Mouse (Mus musculus): ENCODE measurements around the gene Tango6. TPM values are rescaled to one million over a fixed set of nuclear protein-coding genes. Genes with fewer than 3 reads are reported as not detected.

Tango6 gene
- polyA plus RNA-seq, 1 experiment from 2014 or later, result 15.0 TPM

DNA sequence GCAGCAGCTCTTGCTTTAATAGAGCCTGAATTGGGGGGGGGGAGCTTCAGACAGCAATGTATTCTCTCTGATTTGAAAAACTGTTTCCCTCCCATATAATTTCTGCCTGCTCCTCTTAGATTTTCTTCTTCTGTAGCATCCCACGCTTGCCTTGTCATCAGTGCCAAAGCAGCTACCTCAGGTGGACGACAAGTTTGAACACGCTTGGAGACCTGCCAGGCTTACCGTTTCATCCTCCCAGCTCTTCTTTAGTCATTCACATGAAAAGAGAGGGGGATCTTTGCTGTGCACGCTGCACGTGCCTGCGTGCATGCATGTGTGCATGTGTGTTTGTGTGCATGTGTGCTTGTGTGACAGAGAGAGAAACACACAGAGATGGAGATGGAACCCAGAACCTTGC is 127.5 kb downstream of the Tango6 start:
- WGBS, result 93% methylated on average over 7 of the region's 7 CpGs
- Histone ChIP-seq H3K36me3 (replicated peaks) (peaks cover 32% of the 10 kb centered on the region), H3K27me3 (ENCODE audit: poor library complexity, severe bottlenecking) (no peaks in the 10 kb centered on the region), H3K9me3 (peaks cover 4% of the 10 kb centered on the region; the same call in 1 of the 2 replicates), H3K4me3 (no peak overlapping the region), H3K4me1 (peaks cover 10% of the 10 kb centered on the region), H3K27ac (no peak overlapping the region)
- no peak for DNase-seq (ENCODE audit: extremely low spot score, low spot score)

DNA sequence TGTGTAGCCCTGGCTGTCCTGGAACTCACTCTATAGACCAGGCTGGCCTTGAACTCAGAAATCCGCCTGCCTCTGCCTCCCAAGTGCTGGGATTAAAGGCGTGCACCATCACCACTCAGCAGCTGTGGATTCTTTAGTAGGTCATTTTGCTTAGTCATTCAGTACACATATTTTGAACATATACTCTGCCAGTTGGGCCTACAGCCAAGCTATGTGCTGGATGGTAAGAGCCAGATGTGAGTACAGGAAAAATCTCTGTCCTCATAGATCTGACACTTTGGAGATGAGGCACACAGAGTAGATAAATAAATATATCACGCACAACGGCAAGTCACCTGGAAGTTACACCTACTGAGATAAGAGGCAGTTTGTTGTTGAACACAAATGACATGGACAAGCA is 129.7 kb downstream of the Tango6 start:
- peaks cover 22% of the 10 kb centered on the region for H3K36me3 ChIP-seq (replicated peaks)
- no peak overlapping the region for H3K27ac ChIP-seq
- H3K4me3 ChIP-seq, result no peak overlapping the region
- no peaks in the 10 kb centered on the region for H3K27me3 ChIP-seq (ENCODE audit: poor library complexity, severe bottlenecking)
- DNase-seq (ENCODE audit: extremely low spot score, low spot score), result no peak
- 96% methylated on average over 4 of the region's 4 CpGs for WGBS
- H3K4me1 ChIP-seq, result peaks cover 20% of the 10 kb centered on the region
- H3K9me3 ChIP-seq, result no peaks in the 10 kb centered on the region

DNA sequence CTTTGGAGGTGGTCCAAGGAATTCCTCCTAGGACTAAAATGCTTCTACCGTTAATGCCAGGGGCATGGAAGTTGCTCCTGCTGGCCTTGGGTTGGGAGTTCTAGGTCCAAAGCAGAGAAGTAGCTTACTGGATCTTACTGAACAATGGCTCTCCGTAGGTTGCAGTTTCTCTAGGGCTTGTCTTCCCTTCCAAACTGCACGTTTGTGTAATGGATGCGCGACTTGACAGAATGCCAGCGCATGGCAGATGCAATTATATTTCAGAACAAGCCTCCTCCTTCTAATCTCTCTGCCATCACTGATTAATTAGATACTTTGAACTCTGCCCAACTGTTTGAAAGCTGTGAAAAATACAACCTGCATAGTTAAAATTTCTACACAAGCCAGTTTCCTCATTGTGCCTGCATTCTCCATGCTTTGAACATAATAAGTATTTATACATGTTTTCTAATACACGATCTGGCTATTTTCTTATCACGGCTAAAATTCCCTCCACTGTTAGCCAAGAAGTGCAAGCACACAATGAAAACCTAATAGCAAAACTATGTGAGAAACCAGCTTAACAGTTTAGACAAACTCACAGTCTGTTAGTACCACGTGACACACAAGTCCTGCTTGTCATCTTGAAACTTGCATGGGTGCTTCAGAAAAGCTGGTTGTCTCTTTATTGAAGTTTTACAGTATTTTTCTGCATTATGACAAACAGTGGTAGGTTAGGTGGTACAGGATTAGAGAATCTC is 133.7 kb downstream of the Tango6 start:
- H3K27me3 ChIP-seq (ENCODE audit: poor library complexity, severe bottlenecking), result no peaks in the 10 kb centered on the region
- H3K27ac ChIP-seq, result no peak overlapping the region
- 88% methylated on average over 9 of the region's 9 CpGs for WGBS
- H3K4me1 ChIP-seq, result peaks cover 17% of the 10 kb centered on the region
- no peak overlapping the region for H3K4me3 ChIP-seq
- H3K36me3 ChIP-seq (replicated peaks), result peaks cover 15% of the 10 kb centered on the region
- H3K9me3 ChIP-seq, result no peaks in the 10 kb centered on the region
- DNase-seq (ENCODE audit: extremely low spot score, low spot score), result no peak

DNA sequence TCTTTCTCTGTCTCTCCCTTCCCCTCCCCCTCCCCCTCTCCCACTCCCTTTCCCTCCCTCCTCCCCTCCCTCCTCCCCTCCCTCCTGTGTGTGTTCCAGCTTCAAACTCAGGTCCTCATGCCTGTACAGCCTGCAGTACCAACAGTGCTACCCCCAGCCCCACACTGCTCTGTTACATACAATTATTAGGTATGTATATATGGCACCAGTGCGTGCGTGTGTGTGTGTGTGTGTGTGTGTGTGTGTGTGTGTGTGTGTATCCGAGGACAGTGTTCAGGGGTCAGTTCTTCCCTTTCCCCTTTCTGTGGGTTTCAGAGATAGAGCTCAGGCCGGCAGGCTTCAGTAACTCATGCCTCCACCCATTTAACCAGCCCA is 134.3 kb downstream of the Tango6 start:
- DNase-seq (ENCODE audit: extremely low spot score, low spot score), result no peak
- 72% methylated on average over 4 of the region's 4 CpGs for WGBS
- peaks cover 17% of the 10 kb centered on the region for H3K4me1 ChIP-seq
- H3K4me3 ChIP-seq, result no peak overlapping the region
- no peaks in the 10 kb centered on the region for H3K27me3 ChIP-seq (ENCODE audit: poor library complexity, severe bottlenecking)
- peaks cover 15% of the 10 kb centered on the region for H3K36me3 ChIP-seq (replicated peaks)
- H3K27ac ChIP-seq, result peak overlapping the region; percentile 3; the same call in 1 of the 2 replicates
- no peaks in the 10 kb centered on the region for H3K9me3 ChIP-seq

DNA sequence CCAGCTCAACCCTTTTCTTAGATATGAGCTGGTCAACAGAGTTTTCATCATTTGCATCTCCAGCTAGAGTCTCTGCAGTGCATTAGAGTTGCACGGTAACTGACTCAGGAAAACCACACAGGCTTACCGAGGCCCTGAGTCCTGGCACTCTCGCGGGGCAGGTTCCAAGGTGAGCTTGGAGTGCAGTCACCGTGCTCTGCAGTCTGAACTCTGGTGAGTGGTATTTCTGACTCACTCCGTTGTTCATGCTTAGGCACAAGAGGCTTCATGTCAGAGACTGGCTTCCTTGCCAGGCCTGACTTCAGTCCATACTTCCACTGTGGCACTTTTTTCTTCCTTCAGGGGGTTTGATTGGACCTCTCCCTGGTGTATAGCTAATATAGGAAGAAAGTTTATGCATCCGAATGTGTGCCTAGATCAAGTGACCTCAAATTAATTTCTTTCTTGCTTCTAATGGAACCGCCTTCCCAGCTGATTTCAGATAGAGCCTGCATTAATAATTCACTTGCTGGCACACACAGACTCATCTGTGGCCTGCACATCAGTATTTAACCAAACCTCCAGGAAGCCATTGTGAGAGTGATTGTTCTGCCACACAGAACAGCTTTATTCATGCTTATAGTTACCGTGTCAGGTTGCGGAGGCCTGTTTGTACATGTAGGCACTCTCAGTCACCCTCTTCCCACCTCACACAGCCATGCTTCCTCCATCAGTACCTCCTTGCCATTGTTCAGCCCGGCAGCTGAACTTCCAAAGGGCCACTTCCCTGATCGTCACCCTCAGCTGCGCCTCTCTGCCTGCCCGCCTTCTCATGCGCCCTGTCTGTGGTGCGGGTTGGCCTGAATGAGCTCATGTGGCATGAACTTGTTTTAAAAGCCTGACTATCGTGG is 136.0 kb downstream of the Tango6 start:
- WGBS, result 92% methylated on average over 17 of the region's 17 CpGs
- no peak for DNase-seq (ENCODE audit: extremely low spot score, low spot score)
- Histone ChIP-seq H3K27ac (0 out of 2 replicates have a peak overlapping the region, but pooled peaks have one; percentile 58), H3K36me3 (replicated peaks) (peaks cover 17% of the 10 kb centered on the region), H3K4me3 (no peak overlapping the region), H3K27me3 (ENCODE audit: poor library complexity, severe bottlenecking) (no peaks in the 10 kb centered on the region), H3K9me3 (no peaks in the 10 kb centered on the region), H3K4me1 (peaks cover 17% of the 10 kb centered on the region)

DNA sequence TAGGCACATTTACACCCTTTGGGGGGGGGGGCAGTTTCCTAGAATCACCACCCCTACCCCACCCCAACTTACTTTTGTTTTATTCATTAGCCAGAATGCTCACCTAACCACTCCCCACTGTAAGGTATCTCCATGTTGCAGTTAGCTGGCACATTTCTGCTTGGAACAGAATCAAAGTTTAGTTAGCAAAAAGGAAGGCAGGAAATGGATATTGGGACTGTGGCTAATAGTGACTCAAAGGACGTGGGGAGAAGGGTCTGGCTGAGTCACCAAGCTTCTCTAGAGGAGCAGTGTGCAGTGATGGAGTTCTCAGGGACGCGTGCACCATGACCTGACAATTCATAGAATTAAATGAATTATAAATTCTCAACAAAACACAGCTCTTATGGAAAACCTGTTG is 136.7 kb downstream of the Tango6 start:
- Histone ChIP-seq H3K4me3 (no peak overlapping the region), H3K27ac (no peak overlapping the region), H3K36me3 (replicated peaks) (peaks cover 17% of the 10 kb centered on the region), H3K27me3 (ENCODE audit: poor library complexity, severe bottlenecking) (no peaks in the 10 kb centered on the region), H3K4me1 (peaks cover 17% of the 10 kb centered on the region), H3K9me3 (no peaks in the 10 kb centered on the region)
- no peak for DNase-seq (ENCODE audit: extremely low spot score, low spot score)
- WGBS, result 87% methylated on average over 3 of the region's 3 CpGs

DNA sequence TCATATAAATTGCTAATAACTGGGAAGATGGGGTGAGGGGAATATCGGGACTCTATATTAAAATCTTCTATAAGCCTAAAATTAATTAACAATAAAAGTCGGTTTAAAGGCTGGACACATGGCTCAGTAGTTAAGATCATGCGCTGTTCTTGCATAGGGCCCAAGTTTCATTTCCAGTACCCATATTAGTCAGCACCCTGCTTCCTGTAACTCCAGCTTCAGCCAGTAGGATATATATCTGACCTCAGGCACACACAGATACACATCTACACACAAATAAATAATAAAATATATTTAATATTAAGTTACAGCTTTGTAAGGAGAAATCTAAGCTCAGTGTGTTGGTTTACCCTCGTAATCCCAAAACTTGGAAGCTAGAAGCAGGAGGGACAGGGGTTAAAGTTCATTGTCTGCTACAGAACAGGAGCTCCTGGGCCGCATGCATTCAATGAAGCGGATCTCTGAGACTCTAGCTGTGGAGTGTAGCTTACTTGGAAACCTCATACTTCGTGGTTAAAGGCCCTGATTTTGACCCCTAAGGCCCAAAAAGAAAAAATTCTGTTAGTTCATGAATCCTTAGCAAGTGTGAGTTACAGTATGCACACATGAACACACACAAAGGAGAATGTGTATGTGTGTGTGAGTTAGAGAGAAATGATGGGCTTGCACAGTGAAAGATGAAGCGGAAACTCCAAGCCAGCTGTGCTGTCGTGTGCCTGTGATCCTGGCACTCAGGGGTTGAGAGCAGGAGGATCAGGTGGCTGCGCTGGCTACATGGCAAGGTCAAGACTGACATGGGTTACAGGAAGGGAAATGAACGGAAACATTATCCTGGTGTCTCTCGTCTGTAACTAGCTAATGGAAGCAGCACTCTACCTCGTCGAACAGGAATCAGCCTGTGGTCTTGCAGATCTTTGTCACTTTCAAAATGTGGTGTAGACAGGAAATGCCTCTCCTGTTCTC is 138.0 kb downstream of the Tango6 start:
- no peaks in the 10 kb centered on the region for H3K9me3 ChIP-seq
- H3K36me3 ChIP-seq (replicated peaks), result peaks cover 17% of the 10 kb centered on the region
- H3K4me3 ChIP-seq, result no peak overlapping the region
- peaks cover 17% of the 10 kb centered on the region for H3K4me1 ChIP-seq
- no peak overlapping the region for H3K27ac ChIP-seq
- H3K27me3 ChIP-seq (ENCODE audit: poor library complexity, severe bottlenecking), result no peaks in the 10 kb centered on the region
- WGBS, result 87% methylated on average over 14 of the region's 14 CpGs
- no peak for DNase-seq (ENCODE audit: extremely low spot score, low spot score)

DNA sequence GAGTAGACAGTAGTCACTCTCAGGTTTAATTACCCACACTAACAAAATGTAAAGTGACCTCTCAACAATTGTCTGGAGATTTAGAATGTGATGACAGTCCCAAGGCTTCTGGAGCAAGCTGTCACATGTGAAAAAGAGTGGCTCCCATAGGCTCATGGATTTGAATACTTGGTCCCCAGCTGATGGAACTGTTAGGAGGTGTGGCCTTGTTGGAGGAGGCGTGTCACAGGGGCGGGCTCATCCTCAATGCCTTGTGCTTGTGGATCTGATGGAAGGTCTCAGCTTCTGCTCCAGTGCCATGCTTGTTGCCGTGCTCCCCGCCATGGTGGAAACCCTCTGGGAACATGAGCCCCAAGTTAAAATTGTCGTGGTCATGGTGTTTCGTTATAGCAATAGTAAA is 146.1 kb downstream of the Tango6 start:
- no peak for DNase-seq (ENCODE audit: extremely low spot score, low spot score)
- Histone ChIP-seq H3K27me3 (ENCODE audit: poor library complexity, severe bottlenecking) (no peaks in the 10 kb centered on the region), H3K4me1 (no peaks in the 10 kb centered on the region), H3K4me3 (no peak overlapping the region), H3K36me3 (replicated peaks) (peaks cover 5% of the 10 kb centered on the region; the same call in 1 of the 2 replicates), H3K27ac (no peak overlapping the region), H3K9me3 (no peaks in the 10 kb centered on the region)
- 87% methylated on average over 6 of the region's 6 CpGs for WGBS

DNA sequence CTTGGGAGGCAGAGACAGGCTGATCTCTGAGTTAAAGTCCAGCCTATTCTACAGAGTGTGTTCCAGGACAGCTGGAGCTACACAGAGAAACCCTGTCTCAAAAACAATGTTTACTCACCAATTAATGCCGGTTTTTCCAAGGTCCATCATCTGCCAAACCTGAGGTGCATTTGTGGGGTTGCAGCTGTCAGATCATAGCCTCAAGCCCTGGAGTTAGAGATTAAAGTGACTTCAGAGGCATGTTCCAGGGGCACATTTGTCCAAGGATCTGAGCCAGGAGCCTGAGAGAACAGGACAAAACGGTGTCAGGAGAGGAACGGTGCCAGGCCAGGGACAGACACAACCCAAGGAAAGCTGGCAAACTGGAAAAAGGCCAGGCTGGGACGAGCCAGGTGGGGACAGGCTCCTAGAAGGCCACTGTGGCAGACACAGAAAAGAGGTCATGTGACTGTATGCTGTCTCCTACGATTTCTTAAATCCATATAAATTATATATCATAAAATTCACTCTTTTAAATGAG is 146.7 kb downstream of the Tango6 start:
- no peaks in the 10 kb centered on the region for H3K4me1 ChIP-seq
- 92% methylated on average over 5 of the region's 5 CpGs for WGBS
- H3K9me3 ChIP-seq, result no peaks in the 10 kb centered on the region
- peaks cover 5% of the 10 kb centered on the region; the same call in 1 of the 2 replicates for H3K36me3 ChIP-seq (replicated peaks)
- no peaks in the 10 kb centered on the region for H3K27me3 ChIP-seq (ENCODE audit: poor library complexity, severe bottlenecking)
- no peak overlapping the region for H3K4me3 ChIP-seq
- no peak for DNase-seq (ENCODE audit: extremely low spot score, low spot score)
- H3K27ac ChIP-seq, result no peak overlapping the region

DNA sequence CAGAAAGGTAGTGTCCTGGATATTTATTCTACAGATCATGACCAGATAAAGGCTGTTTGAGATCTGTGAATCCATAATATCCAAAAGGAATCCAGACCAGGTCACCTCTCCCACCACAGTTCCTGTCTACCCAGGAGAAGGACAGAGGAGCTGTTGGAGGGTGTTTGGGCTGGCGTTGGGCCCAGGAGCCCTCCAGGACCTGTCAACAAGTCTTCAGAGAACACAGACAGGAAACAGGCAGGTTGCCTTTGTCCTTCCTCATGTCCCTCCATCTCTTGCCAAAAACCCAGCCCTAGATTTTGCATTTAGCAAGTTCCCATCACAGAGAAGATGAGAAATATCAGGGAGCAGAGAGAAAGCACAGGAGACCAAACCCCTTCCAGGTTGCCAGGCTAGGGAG is 152.0 kb downstream of the Tango6 start:
- Histone ChIP-seq H3K4me1 (peaks cover 12% of the 10 kb centered on the region), H3K36me3 (replicated peaks) (peaks cover 5% of the 10 kb centered on the region; the same call in 1 of the 2 replicates), H3K27ac (no peak overlapping the region), H3K9me3 (no peaks in the 10 kb centered on the region), H3K27me3 (ENCODE audit: poor library complexity, severe bottlenecking) (no peaks in the 10 kb centered on the region), H3K4me3 (no peak overlapping the region)
- 94% methylated on average over 1 of the region's 1 CpGs for WGBS
- no peak for DNase-seq (ENCODE audit: extremely low spot score, low spot score)

DNA sequence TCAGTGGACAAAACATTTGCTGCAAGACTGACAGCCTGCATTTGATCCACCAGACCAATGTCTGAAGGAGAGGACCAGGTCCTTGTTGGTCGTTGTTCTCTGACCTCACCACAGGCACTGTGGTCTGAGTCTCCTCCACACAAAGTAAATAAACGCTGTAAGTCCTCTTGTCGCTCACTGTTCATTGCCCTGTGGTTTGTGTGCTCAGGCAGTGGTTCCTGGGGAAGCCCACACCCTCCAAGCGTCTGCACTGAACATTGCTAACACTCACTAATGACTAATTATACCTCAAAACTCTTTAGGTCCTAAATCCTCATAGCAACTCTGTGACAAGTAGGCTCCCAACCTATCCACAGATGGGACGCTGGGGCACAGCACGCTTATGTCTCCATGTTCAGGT is 153.7 kb downstream of the Tango6 start:
- Histone ChIP-seq H3K27ac (no peak overlapping the region), H3K36me3 (replicated peaks) (peaks cover 5% of the 10 kb centered on the region; the same call in 1 of the 2 replicates), H3K27me3 (ENCODE audit: poor library complexity, severe bottlenecking) (no peaks in the 10 kb centered on the region), H3K9me3 (no peaks in the 10 kb centered on the region), H3K4me1 (peaks cover 16% of the 10 kb centered on the region), H3K4me3 (no peak overlapping the region)
- 88% methylated on average over 6 of the region's 6 CpGs for WGBS
- no peak for DNase-seq (ENCODE audit: extremely low spot score, low spot score)

DNA sequence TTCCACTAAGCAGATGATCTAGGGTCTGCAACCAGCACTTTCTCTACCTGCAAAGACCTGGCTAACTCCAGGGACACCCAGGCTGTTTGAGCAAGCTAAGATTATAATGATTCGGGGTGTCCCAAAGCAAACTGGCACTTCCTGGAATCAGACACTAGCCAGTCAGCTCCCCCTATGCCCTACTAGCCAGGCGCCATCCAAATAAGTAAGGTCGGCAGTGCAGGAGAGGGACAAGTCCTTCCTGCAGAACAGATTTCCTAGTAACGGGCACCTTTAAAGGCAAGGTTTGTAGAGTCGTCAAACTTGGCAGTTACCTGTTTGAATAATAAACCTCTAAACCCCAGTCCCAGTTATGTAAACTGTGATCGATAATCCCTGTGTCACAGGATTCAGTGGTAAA is 155.9 kb downstream of the Tango6 start:
- no peak for DNase-seq (ENCODE audit: extremely low spot score, low spot score)
- H3K9me3 ChIP-seq, result no peaks in the 10 kb centered on the region
- H3K27ac ChIP-seq, result no peak overlapping the region
- peaks cover 4% of the 10 kb centered on the region for H3K36me3 ChIP-seq (replicated peaks)
- peaks cover 16% of the 10 kb centered on the region for H3K4me1 ChIP-seq
- no peak overlapping the region for H3K4me3 ChIP-seq
- no peaks in the 10 kb centered on the region for H3K27me3 ChIP-seq (ENCODE audit: poor library complexity, severe bottlenecking)
- 80% methylated on average over 6 of the region's 6 CpGs for WGBS
